Mouse (Mus musculus): ENCODE measurements around the gene Iqck. TPM values are rescaled to one million over a fixed set of nuclear protein-coding genes. Genes with fewer than 3 reads are reported as not detected.
A peak's percentile ranks its signal among the peaks of the same experiment; 100 is the strongest.

Gene Iqck
- polyA plus RNA-seq, 1 experiment from 2014 or later: 4.5 TPM

GRCm38 (mm10) chr7:118824451-118824850 is 31.1 kb upstream of the Iqck start:
- ChIA-PET POLR2A (interaction anchor here (0.6 to 1.5 kb wide), 2 partner anchors 64 to 168 kb away, joined by 3 to 5 read pairs; no protein-coding TSS in a partner anchor), CTCF (interaction anchor here (1.5 kb wide), 1 partner anchor 10 kb away, joined by 4 read pairs; no protein-coding TSS in a partner anchor)
- H3K27me3 ChIP-seq: no peaks in the 10 kb centered on the region
- in situ Hi-C loops (cut with MboI; ENCODE audit: low pct_unique_long_range_greater_than_20kb): no loop called here
- no peak for ATAC-seq
- DNase-seq (ENCODE audit: low read depth, low spot score): no peak
- no peak for TF ChIP-seq CTCF (IDR thresholded peaks at IDR 0.05)

GRCm38 (mm10) chr7:118827975-118828416 is 27.6 kb upstream of the Iqck start:
- POLR2A ChIA-PET: interaction anchor here (0.7 kb wide), 1 partner anchor 634 kb away, joined by 3 read pairs; no protein-coding TSS in a partner anchor
- peak; percentile 78 for ATAC-seq
- H3K27me3 ChIP-seq: no peaks in the 10 kb centered on the region
- in situ Hi-C loops (cut with MboI; ENCODE audit: low pct_unique_long_range_greater_than_20kb): no loop called here
- CTCF ChIA-PET: no interaction called here
- peak; percentile 48 for DNase-seq (ENCODE audit: low read depth, low spot score)
- TF ChIP-seq CTCF (IDR thresholded peaks at IDR 0.05): no peak

DNA sequence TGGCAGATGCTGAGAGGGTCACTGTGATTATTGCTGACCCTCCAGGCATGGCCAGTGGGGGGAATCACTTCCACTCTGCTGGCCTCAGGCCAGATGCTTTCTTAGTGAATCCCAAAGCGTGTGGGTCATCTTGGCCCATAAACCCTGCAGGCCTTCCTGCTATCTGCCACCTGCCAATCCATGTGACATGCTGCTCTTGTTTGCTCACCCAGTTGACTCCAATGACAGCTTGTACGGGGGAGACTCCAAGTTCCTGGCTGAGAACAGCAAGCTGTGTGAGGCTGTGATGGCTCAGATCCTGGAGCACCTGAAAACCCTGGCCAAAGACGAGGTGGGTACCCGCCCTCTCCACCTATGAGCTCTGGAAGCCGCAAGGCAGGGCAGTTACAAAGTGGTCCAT is 17.7 kb upstream of the Iqck start:
- no peak for TF ChIP-seq CTCF (IDR thresholded peaks at IDR 0.05)
- POLR2A ChIA-PET: no interaction called here
- ATAC-seq: no peak
- no peak for DNase-seq (ENCODE audit: low read depth, low spot score)
- CTCF ChIA-PET: no interaction called here
- H3K27me3 ChIP-seq: no peaks in the 10 kb centered on the region
- in situ Hi-C loops (cut with MboI; ENCODE audit: low pct_unique_long_range_greater_than_20kb): no loop called here

- ChIA-PET POLR2A (interaction anchor here (1.6 to 3.0 kb wide), 3 partner anchors 8 to 152 kb away, joined by 3 to 8 read pairs (median 4); no protein-coding TSS in a partner anchor), CTCF (interaction anchor here (0.9 to 3.5 kb wide), 3 partner anchors 9 to 155 kb away, joined by 3 to 10 read pairs (median 9); no protein-coding TSS in a partner anchor)
- no peak for TF ChIP-seq CTCF (IDR thresholded peaks at IDR 0.05)
- DNase-seq (ENCODE audit: low read depth, low spot score): no peak
- no peaks in the 10 kb centered on the region for H3K27me3 ChIP-seq
- in situ Hi-C loops (cut with MboI; ENCODE audit: low pct_unique_long_range_greater_than_20kb): no loop called here
- peak; percentile 48 for ATAC-seq
Measured at GRCm38 (mm10) chr7:118841030-118841745, 14.4 kb upstream of the Iqck start.

- ChIA-PET POLR2A (interaction anchor here (1.6 to 3.0 kb wide), 2 partner anchors 9 kb away, joined by 3 to 8 read pairs; no protein-coding TSS in a partner anchor), CTCF (interaction anchor here (2.6 to 3.5 kb wide), 2 partner anchors 10 to 155 kb away, joined by 9 to 10 read pairs; no protein-coding TSS in a partner anchor)
- H3K27me3 ChIP-seq: no peaks in the 10 kb centered on the region
- no peak for DNase-seq (ENCODE audit: low read depth, low spot score)
- ATAC-seq: peak; percentile 61
- no peak for TF ChIP-seq CTCF (IDR thresholded peaks at IDR 0.05)
- in situ Hi-C loops (cut with MboI; ENCODE audit: low pct_unique_long_range_greater_than_20kb): no loop called here
Measured at GRCm38 (mm10) chr7:118841796-118842195, 13.8 kb upstream of the Iqck start.

DNA sequence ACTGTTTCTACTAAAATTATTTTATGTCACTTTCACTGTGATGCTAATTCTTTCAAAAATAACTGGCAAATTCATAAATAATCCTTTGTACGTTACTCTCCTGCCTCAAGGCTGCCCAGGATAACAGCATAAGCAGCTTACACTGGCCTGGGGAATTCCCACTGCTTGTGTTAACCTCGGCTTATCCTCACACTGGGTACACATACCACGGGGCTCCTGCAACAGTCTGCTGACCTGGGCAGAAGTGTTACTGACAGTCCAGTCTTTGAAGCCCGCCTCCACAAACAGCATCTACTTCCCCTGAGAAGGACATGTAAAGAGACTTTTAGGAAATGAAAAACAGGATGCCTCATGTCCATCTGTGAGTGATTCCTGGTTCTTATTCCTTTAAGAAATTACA is 12.6 kb upstream of the Iqck start:
- in situ Hi-C loops (cut with MboI; ENCODE audit: low pct_unique_long_range_greater_than_20kb): no loop called here
- TF ChIP-seq CTCF (IDR thresholded peaks at IDR 0.05): no peak
- no peak for ATAC-seq
- POLR2A ChIA-PET: interaction anchor here (3.0 kb wide), 1 partner anchor 8 kb away, joined by 8 read pairs; no protein-coding TSS in a partner anchor
- CTCF ChIA-PET: no interaction called here
- no peak for DNase-seq (ENCODE audit: low read depth, low spot score)
- no peaks in the 10 kb centered on the region for H3K27me3 ChIP-seq

- no peak for TF ChIP-seq CTCF (IDR thresholded peaks at IDR 0.05)
- ATAC-seq: no peak
- H3K27me3 ChIP-seq: no peaks in the 10 kb centered on the region
- CTCF ChIA-PET: no interaction called here
- no peak for DNase-seq (ENCODE audit: low read depth, low spot score)
- POLR2A ChIA-PET: interaction anchor here (1.6 kb wide), 1 partner anchor 10 kb away, joined by 5 read pairs; the partner anchor contains the start of gene Iqck
- in situ Hi-C loops (cut with MboI; ENCODE audit: low pct_unique_long_range_greater_than_20kb): no loop called here
Measured at GRCm38 (mm10) chr7:118845141-118845540, 10.4 kb upstream of the Iqck start.

- H3K27me3 ChIP-seq: no peaks in the 10 kb centered on the region
- in situ Hi-C loops (cut with MboI; ENCODE audit: low pct_unique_long_range_greater_than_20kb): no loop called here
- POLR2A ChIA-PET: interaction anchor here (1.6 kb wide), 1 partner anchor 9 kb away, joined by 5 read pairs; the partner anchor contains the start of gene Iqck
- TF ChIP-seq CTCF (IDR thresholded peaks at IDR 0.05): no peak
- CTCF ChIA-PET: interaction anchor here (0.9 to 1.3 kb wide), 3 partner anchors 14 to 81 kb away, joined by 3 to 4 read pairs (median 3); no protein-coding TSS in a partner anchor
- ATAC-seq (no peak), DNase-seq (ENCODE audit: low read depth, low spot score) (no peak)
Measured at GRCm38 (mm10) chr7:118846329-118846728, 9.2 kb upstream of the Iqck start.

GRCm38 (mm10) chr7:118848796-118849195 is 6.8 kb upstream of the Iqck start:
- H3K27me3 ChIP-seq: no peaks in the 10 kb centered on the region
- DNase-seq (ENCODE audit: low read depth, low spot score) (no peak), ATAC-seq (no peak)
- POLR2A ChIA-PET: interaction anchor here (0.9 to 1.0 kb wide), 2 partner anchors 9 to 12 kb away, joined by 3 read pairs; no protein-coding TSS in a partner anchor
- TF ChIP-seq CTCF (IDR thresholded peaks at IDR 0.05): no peak
- in situ Hi-C loops (cut with MboI; ENCODE audit: low pct_unique_long_range_greater_than_20kb): no loop called here
- CTCF ChIA-PET: interaction anchor here (1.3 to 1.4 kb wide), 2 partner anchors 13 to 22 kb away, joined by 3 read pairs; no protein-coding TSS in a partner anchor

DNA sequence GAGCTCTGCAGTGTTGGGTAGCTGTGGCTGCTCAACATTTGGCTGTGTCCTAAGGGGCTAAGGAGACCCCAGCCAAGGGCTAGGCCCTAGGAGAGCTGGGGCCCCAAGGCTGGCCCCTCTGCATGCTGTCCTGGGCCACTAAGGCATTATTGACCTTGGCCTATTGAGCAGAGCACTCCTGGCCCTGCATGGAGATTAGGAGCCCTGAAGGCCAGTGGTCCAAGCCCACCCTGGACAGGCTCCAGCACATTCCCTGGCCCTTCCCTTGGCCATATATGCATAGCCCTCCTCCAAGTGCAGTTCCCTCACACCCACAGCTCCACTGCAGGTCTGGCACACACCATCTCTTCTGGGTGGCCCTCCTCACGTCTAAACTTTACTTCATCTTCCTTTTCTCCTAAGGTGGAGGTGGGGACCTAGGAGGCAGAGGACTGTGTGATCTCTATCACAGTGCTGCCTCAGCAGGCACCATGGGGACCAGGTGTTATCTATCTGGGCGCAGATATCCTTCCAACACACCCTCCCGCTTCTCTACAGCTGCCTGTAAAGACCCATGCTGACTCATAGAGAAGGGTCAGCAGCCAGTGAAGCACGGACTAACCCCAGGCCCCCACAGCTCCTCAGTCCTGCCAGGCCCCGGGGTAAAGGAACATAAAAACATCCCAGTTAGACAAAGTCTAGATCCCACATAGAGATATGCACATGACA is 5.9 kb upstream of the Iqck start:
- CTCF ChIA-PET: interaction anchor here (0.9 to 1.4 kb wide), 4 partner anchors 9 to 147 kb away, joined by 3 read pairs; no protein-coding TSS in a partner anchor
- in situ Hi-C loops (cut with MboI; ENCODE audit: low pct_unique_long_range_greater_than_20kb): loop anchor here (5.0 to 10.0 kb wide), 2 partner anchors 83 to 145 kb away; partner anchors contain the start of gene Gprc5b

More for the DNA sequence above, 5.9 kb upstream of the Iqck start:
- DNase-seq (ENCODE audit: low read depth, low spot score) (no peak), ATAC-seq (no peak)
- POLR2A ChIA-PET: interaction anchor here (0.9 to 2.2 kb wide), 3 partner anchors 8 to 13 kb away, joined by 3 to 8 read pairs (median 3); no protein-coding TSS in a partner anchor
- no peaks in the 10 kb centered on the region for H3K27me3 ChIP-seq
- TF ChIP-seq CTCF (IDR thresholded peaks at IDR 0.05): no peak
